Mouse (Mus musculus) hindbrain, postnatal 0 days (tissue): ENCODE results near the gene Hagh. TPM values are rescaled to one million over a fixed set of nuclear protein-coding genes. Genes with fewer than 3 reads are reported as not detected.
A peak's percentile ranks its signal among the peaks of the same experiment; 100 is the strongest.

ENCODE experiments used
- ATAC-seq: fragments of 200-750 bp; cut with Nextera tagmentation; 2 replicates; pipeline ENCODE4 v1.8.0; 2017; ENCODE audit warnings: mild to moderate bottlenecking, moderate TSS enrichment, moderate library complexity
- DNase-seq: peaks from one replicate; pipeline ENCODE4 v3.0.0-alpha.2; 2015; ENCODE audit warnings: low spot score
- H3K27ac ChIP-seq: fragments of 300-500 bp; sonication (generic); 2 replicates; pipeline ENCODE4 v1.5.1; 2014; ENCODE audit warnings: mild to moderate bottlenecking
- H3K27me3 ChIP-seq: fragments of 300-500 bp; sonication (generic); 2 replicates; pipeline ENCODE4 v1.6.1; 2014; ENCODE audit warnings: low read length, mixed read lengths; ENCODE audit not compliant: insufficient read depth
- H3K36me3 ChIP-seq: fragments of 300-500 bp; sonication (generic); 2 replicates; pipeline ENCODE4 v1.6.1; 2014; ENCODE audit warnings: low read length, mixed read lengths; ENCODE audit not compliant: insufficient read depth
- H3K4me1 ChIP-seq: fragments of 300-500 bp; sonication (generic); 2 replicates; pipeline ENCODE4 v1.6.1; 2014; ENCODE audit warnings: antibody characterized with exemption, low read length, mixed read lengths; ENCODE audit not compliant: insufficient read depth
- H3K4me2 ChIP-seq: fragments of 300-500 bp; sonication (generic); 2 replicates; pipeline ENCODE4 v1.6.1; 2014; ENCODE audit warnings: low read depth, mild to moderate bottlenecking, low read length, moderate library complexity, mixed read lengths
- H3K4me3 ChIP-seq: fragments of 300-500 bp; sonication (generic); 2 replicates; pipeline ENCODE4 v1.5.1; 2014; ENCODE audit warnings: low read length
- H3K9ac ChIP-seq: fragments of 300-500 bp; sonication (generic); replicated peaks from 2 replicates; pipeline ENCODE4 v1.6.1; 2014; ENCODE audit warnings: mild to moderate bottlenecking, low read length, moderate library complexity, mixed read lengths
- H3K9me3 ChIP-seq: fragments of 300-500 bp; sonication (generic); 2 replicates; pipeline ENCODE4 v1.6.1; 2016; ENCODE audit warnings: low read length, mixed read lengths
- CTCF ChIP-seq: IDR thresholded peaks from 2 replicates; pipeline ENCODE4 v1.5.1; 2016; ENCODE audit warnings: antibody characterized with exemption, control low read depth, low read depth
- whole genome bisulfite sequencing: fragments of 180-500 bp; shearing (Covaris S2); extraction: QIAGEN DNeasy Blood & Tissue Kit; methylation state at CpG from one replicate; pipeline ENCODE4 v1.1.7; 2014; 5-methylcytosine and 5-hydroxymethylcytosine counted together
- polyA plus RNA-seq: library from polyadenylated mRNA; unstranded; fragments of >200 nt; fragmentation: Nextera tagmentation; extraction: Ambion mirVana; gene quantifications from 2 replicates; pipeline ENCODE4 v1.2.1, GENCODE M21; 2015
- total RNA-seq: library from RNA; depleted of rRNA; stranded (reverse); fragments of >200 nt; gene quantifications from 2 replicates; pipeline ENCODE4 v1.2.3, GENCODE M21; 2014

Gene Hagh
- total and polyA plus RNA-seq, 2 experiments from 2014 or later, result 84.2 to 93.5 TPM

- H3K27me3 ChIP-seq, result no peaks in the 10 kb centered on the region
- H3K36me3 ChIP-seq, result peaks cover 6% of the 10 kb centered on the region; the same call in 1 of the 2 replicates
- H3K27ac ChIP-seq, result no peak overlapping the region
- no peaks in the 10 kb centered on the region for H3K9me3 ChIP-seq
- DNase-seq (peak; percentile 38), ATAC-seq (no peak)
- no peak overlapping the region for H3K4me3 ChIP-seq
- TF ChIP-seq CTCF, result peak; percentile 68
- no peak overlapping the region for H3K4me2 ChIP-seq
- no peak overlapping the region for H3K9ac ChIP-seq
- H3K4me1 ChIP-seq, result peaks cover 6% of the 10 kb centered on the region
- WGBS, result 45% methylated on average over 7 of the region's 7 CpGs
These were observed 41.9 kb downstream of the Hagh start for GRCm38 (mm10) chr17:24881738-24882440.

- WGBS, result 92% methylated on average over 6 of the region's 6 CpGs
- H3K9me3 ChIP-seq, result no peaks in the 10 kb centered on the region
- H3K27ac ChIP-seq, result no peak overlapping the region
- DNase-seq (no peak), ATAC-seq (no peak)
- H3K27me3 ChIP-seq, result no peaks in the 10 kb centered on the region
- no peak overlapping the region for H3K4me3 ChIP-seq
- peaks cover 16% of the 10 kb centered on the region for H3K4me1 ChIP-seq
- H3K4me2 ChIP-seq, result no peak overlapping the region
- TF ChIP-seq CTCF, result no peak
- H3K9ac ChIP-seq, result no peak overlapping the region
- peaks cover 8% of the 10 kb centered on the region; the same call in 1 of the 2 replicates for H3K36me3 ChIP-seq
These were observed 44.4 kb downstream of the Hagh start for GRCm38 (mm10) chr17:24884391-24884790.

- peak overlapping the region; percentile 84 for H3K4me3 ChIP-seq
- no peaks in the 10 kb centered on the region for H3K27me3 ChIP-seq
- H3K4me2 ChIP-seq, result peak overlapping the region; percentile 94
- peak overlapping the region; percentile 65 for H3K9ac ChIP-seq
- ATAC-seq, result no peak
- peaks cover 16% of the 10 kb centered on the region for H3K4me1 ChIP-seq
- no peaks in the 10 kb centered on the region for H3K9me3 ChIP-seq
- no peak for DNase-seq
- no peak for TF ChIP-seq CTCF
- 25% methylated on average over 22 of the region's 22 CpGs for WGBS
- H3K27ac ChIP-seq, result peak overlapping the region; percentile 54
- peaks cover 16% of the 10 kb centered on the region for H3K36me3 ChIP-seq
These were observed 45.6 kb downstream of the Hagh start for GRCm38 (mm10) chr17:24885356-24886133.

- no peaks in the 10 kb centered on the region for H3K9me3 ChIP-seq
- peaks cover 21% of the 10 kb centered on the region for H3K36me3 ChIP-seq
- peak within 1 kb of the TSS; percentile 88 for H3K27ac ChIP-seq
- ATAC-seq (peak; percentile 98), DNase-seq (peak; percentile 100)
- WGBS, result 2% methylated on average over 69 of the region's 69 CpGs
- peak within 1 kb of the TSS; percentile 84 for H3K4me3 ChIP-seq
- peak within 1 kb of the TSS; percentile 87 for H3K9ac ChIP-seq
- peaks cover 16% of the 10 kb centered on the region for H3K4me1 ChIP-seq
- peak within 1 kb of the TSS; percentile 94 for H3K4me2 ChIP-seq
- no peaks in the 10 kb centered on the region for H3K27me3 ChIP-seq
- TF ChIP-seq CTCF, result peak; percentile 18; the same call in 1 of the 2 replicates
These were observed 46.4 kb downstream of the Hagh start, which contains the start of the genes Nubp2 and Spsb3 for GRCm38 (mm10) chr17:24886134-24886931. Gene Nubp2, minus strand, starts transcription at chr17:24886349. Gene Spsb3, plus strand, starts transcription at chr17:24886643.

- 1% methylated on average over 18 of the region's 18 CpGs for WGBS
- Histone ChIP-seq H3K36me3 (peaks cover 21% of the 10 kb centered on the region), H3K4me1 (peaks cover 16% of the 10 kb centered on the region), H3K4me2 (peak overlapping the region; percentile 65), H3K27ac (peak overlapping the region; percentile 88), H3K4me3 (peak overlapping the region; percentile 84), H3K9ac (peak overlapping the region; percentile 87), H3K27me3 (no peaks in the 10 kb centered on the region), H3K9me3 (no peaks in the 10 kb centered on the region)
- peak; percentile 25 for ATAC-seq
- TF ChIP-seq CTCF, result no peak
- no peak for DNase-seq
These were observed 47.0 kb downstream of the Hagh start for GRCm38 (mm10) chr17:24886932-24887271.

- ATAC-seq (no peak), DNase-seq (no peak)
- Histone ChIP-seq H3K4me1 (peaks cover 16% of the 10 kb centered on the region), H3K4me2 (peak overlapping the region; percentile 65), H3K4me3 (peak overlapping the region; percentile 84), H3K27me3 (no peaks in the 10 kb centered on the region), H3K27ac (peak overlapping the region; percentile 88), H3K9me3 (no peaks in the 10 kb centered on the region), H3K36me3 (peaks cover 21% of the 10 kb centered on the region), H3K9ac (peak overlapping the region; percentile 87)
- TF ChIP-seq CTCF, result no peak
- WGBS, result 63% methylated on average over 18 of the region's 18 CpGs
These were observed 47.5 kb downstream of the Hagh start for GRCm38 (mm10) chr17:24887291-24888080.
